Mouse (Mus musculus): ENCODE data around the gene Parvb. TPM values are rescaled to one million over a fixed set of nuclear protein-coding genes. Genes with fewer than 3 reads are reported as not detected.

Parvb gene
- total and polyA plus RNA-seq, 2 experiments from 2014 or later, result 10.8 to 26.1 TPM

DNA sequence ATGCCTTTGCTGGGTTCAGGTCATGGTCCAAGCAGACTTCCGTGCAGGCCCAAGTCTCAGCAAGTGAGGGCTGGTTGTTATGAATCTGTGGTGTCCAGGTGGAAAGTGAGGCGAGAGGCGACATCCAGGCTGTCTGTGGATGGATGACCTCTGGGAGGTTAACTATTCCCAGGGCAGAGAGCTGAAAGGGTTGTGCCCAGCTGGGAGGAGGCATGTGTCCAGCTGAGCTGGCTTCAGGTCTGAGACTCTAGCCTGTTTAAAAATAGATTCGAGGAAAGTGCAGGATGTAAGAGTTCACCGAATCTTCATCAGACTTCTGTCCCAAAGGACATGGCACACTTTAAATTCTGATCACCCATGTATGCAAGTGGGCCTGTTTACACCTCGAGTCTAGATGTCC, 38.6 kb downstream of the Parvb start:
- DNase-seq (ENCODE audit: low spot score), result no peak
- WGBS, result 43% methylated on average over 6 of the region's 6 CpGs
- H3K27ac ChIP-seq (ENCODE audit: low read depth), result 0 out of 2 replicates have a peak overlapping the region, but pooled peaks have one; percentile 2
- H3K4me2 ChIP-seq (ENCODE audit: low read depth, low read length), result no peak overlapping the region
- peaks cover 24% of the 10 kb centered on the region for H3K4me1 ChIP-seq (ENCODE audit: control insufficient read depth, insufficient read depth)
- H3K27me3 ChIP-seq (ENCODE audit: control insufficient read depth, insufficient read depth, low read length), result no peaks in the 10 kb centered on the region
- TF ChIP-seq EP300 (IDR thresholded peaks at IDR 0.05; ENCODE audit: low read depth) (no peak), CTCF (IDR thresholded peaks at IDR 0.05; ENCODE audit: low read depth) (no peak)
- no peaks in the 10 kb centered on the region for H3K9me3 ChIP-seq (replicated peaks; ENCODE audit: control insufficient read depth, low read length)
- ATAC-seq (ENCODE audit: insufficient read depth, low read depth), result peak; percentile 18; the same call in 1 of the 2 replicates
- no peak overlapping the region for H3K9ac ChIP-seq (replicated peaks; ENCODE audit: low read depth, low read length)
- peaks cover 29% of the 10 kb centered on the region for H3K36me3 ChIP-seq (replicated peaks; ENCODE audit: control insufficient read depth, insufficient read depth, low read length)
- no peak overlapping the region for H3K4me3 ChIP-seq (ENCODE audit: low read depth, low read length)

DNA sequence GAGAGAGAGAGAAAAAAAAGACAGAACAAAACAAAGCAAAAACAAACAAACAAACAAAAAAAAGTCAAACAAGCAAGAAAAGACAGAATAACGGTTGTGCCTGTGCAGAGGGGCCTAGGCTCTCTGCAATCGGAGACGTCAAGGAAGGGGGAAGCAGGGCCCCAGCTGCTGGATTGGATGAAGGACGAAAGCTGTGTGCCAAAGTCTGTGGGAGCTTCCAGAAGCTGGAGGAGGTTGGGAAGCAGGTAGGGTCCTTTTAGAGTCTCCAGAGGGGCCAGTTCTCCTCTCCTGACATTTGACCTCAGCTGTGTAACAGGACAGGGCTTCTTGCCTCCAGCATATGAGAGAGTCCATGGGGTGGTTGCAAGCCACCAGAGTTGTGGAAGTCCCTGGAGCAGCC, 44.2 kb downstream of the Parvb start:
- no peak overlapping the region for H3K4me3 ChIP-seq (ENCODE audit: low read depth, low read length)
- H3K9ac ChIP-seq (replicated peaks; ENCODE audit: low read depth, low read length), result no peak overlapping the region
- TF ChIP-seq CTCF (IDR thresholded peaks at IDR 0.05; ENCODE audit: low read depth) (no peak), EP300 (IDR thresholded peaks at IDR 0.05; ENCODE audit: low read depth) (no peak)
- ATAC-seq (ENCODE audit: insufficient read depth, low read depth) (no peak), DNase-seq (ENCODE audit: low spot score) (no peak)
- no peak overlapping the region for H3K27ac ChIP-seq (ENCODE audit: low read depth)
- no peaks in the 10 kb centered on the region for H3K27me3 ChIP-seq (ENCODE audit: control insufficient read depth, insufficient read depth, low read length)
- no peaks in the 10 kb centered on the region for H3K9me3 ChIP-seq (replicated peaks; ENCODE audit: control insufficient read depth, low read length)
- H3K4me1 ChIP-seq (ENCODE audit: control insufficient read depth, insufficient read depth), result 0 out of 2 replicates have a peak, but pooled peaks cover under 1% of the 10 kb centered on the region
- H3K36me3 ChIP-seq (replicated peaks; ENCODE audit: control insufficient read depth, insufficient read depth, low read length), result peaks cover 49% of the 10 kb centered on the region
- WGBS, result 79% methylated on average over 4 of the region's 4 CpGs
- no peak overlapping the region for H3K4me2 ChIP-seq (ENCODE audit: low read depth, low read length)

DNA sequence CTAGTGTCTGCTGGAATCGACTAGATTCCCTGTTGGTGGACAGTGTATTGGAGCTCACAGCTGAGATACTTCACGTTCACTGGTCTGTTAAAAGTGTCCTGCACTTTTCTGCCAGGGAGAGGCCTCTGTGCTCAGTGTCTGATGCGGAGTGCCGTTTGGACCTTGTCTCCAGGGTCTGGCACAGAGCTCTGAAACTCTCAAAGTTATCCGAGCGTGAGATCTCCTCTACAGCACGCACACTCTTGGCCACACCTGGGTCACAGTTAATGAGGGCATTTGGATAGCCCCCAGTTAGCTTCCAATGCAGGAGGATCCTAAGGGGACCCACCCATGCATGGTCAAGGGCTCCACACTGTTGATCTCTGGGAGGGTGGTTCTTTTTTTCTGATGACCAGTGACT, 46.2 kb downstream of the Parvb start:
- peaks cover 53% of the 10 kb centered on the region for H3K36me3 ChIP-seq (replicated peaks; ENCODE audit: control insufficient read depth, insufficient read depth, low read length)
- no peak overlapping the region for H3K9ac ChIP-seq (replicated peaks; ENCODE audit: low read depth, low read length)
- no peaks in the 10 kb centered on the region for H3K27me3 ChIP-seq (ENCODE audit: control insufficient read depth, insufficient read depth, low read length)
- H3K4me2 ChIP-seq (ENCODE audit: low read depth, low read length), result no peak overlapping the region
- no peak for ATAC-seq (ENCODE audit: insufficient read depth, low read depth)
- H3K9me3 ChIP-seq (replicated peaks; ENCODE audit: control insufficient read depth, low read length), result no peaks in the 10 kb centered on the region
- 83% methylated on average over 7 of the region's 7 CpGs for WGBS
- H3K4me3 ChIP-seq (ENCODE audit: low read depth, low read length), result no peak overlapping the region
- no peaks in the 10 kb centered on the region for H3K4me1 ChIP-seq (ENCODE audit: control insufficient read depth, insufficient read depth)
- TF ChIP-seq EP300 (IDR thresholded peaks at IDR 0.05; ENCODE audit: low read depth) (no peak), CTCF (IDR thresholded peaks at IDR 0.05; ENCODE audit: low read depth) (no peak)
- no peak for DNase-seq (ENCODE audit: low spot score)
- no peak overlapping the region for H3K27ac ChIP-seq (ENCODE audit: low read depth)

DNA sequence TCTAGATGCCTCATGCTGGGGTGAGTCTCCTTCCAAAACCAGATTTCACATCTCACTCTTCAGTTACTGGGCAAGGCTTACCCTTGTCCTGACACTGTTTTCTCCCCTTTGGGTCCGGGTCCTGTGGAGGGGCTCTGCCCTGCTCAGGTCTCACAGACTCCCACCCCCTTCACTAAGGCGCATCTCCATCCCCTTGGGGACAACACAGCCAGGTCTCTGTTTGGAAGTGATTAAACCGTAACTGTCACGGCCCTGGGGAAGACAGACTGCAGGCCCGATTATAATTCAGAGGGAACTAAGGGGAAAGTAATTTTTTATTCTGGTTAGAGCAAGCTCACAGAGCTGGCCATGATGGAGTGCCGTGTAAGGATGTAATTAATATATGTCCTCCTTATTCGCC, 46.8 kb downstream of the Parvb start:
- H3K4me3 ChIP-seq (ENCODE audit: low read depth, low read length), result no peak overlapping the region
- H3K4me1 ChIP-seq (ENCODE audit: control insufficient read depth, insufficient read depth), result no peaks in the 10 kb centered on the region
- peaks cover 54% of the 10 kb centered on the region for H3K36me3 ChIP-seq (replicated peaks; ENCODE audit: control insufficient read depth, insufficient read depth, low read length)
- no peak overlapping the region for H3K9ac ChIP-seq (replicated peaks; ENCODE audit: low read depth, low read length)
- no peaks in the 10 kb centered on the region for H3K9me3 ChIP-seq (replicated peaks; ENCODE audit: control insufficient read depth, low read length)
- no peak overlapping the region for H3K4me2 ChIP-seq (ENCODE audit: low read depth, low read length)
- no peak overlapping the region for H3K27ac ChIP-seq (ENCODE audit: low read depth)
- 83% methylated on average over 7 of the region's 7 CpGs for WGBS
- DNase-seq (ENCODE audit: low spot score) (no peak), ATAC-seq (ENCODE audit: insufficient read depth, low read depth) (no peak)
- TF ChIP-seq EP300 (IDR thresholded peaks at IDR 0.05; ENCODE audit: low read depth) (no peak), CTCF (IDR thresholded peaks at IDR 0.05; ENCODE audit: low read depth) (no peak)
- no peaks in the 10 kb centered on the region for H3K27me3 ChIP-seq (ENCODE audit: control insufficient read depth, insufficient read depth, low read length)

DNA sequence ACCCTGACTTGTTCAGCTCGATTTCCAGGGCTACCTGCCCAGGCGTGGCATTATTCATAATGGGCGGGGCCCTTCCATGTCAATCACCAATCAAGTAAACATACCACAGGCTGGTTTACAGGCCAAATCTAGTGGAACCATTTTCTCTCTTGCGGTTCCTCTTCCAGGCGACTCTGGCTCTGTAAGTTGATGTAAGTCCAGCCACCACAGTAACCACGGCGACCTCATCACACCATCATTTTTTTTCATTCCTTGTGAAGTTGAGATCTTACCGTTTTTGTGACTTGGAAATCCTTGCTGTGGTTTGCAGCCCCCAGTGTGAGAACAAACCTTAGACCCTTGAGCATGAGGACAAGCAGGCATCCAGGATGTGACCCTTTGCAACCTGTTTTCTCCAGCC, 48.5 kb downstream of the Parvb start:
- DNase-seq (ENCODE audit: low spot score), result no peak
- 85% methylated on average over 8 of the region's 8 CpGs for WGBS

DNA sequence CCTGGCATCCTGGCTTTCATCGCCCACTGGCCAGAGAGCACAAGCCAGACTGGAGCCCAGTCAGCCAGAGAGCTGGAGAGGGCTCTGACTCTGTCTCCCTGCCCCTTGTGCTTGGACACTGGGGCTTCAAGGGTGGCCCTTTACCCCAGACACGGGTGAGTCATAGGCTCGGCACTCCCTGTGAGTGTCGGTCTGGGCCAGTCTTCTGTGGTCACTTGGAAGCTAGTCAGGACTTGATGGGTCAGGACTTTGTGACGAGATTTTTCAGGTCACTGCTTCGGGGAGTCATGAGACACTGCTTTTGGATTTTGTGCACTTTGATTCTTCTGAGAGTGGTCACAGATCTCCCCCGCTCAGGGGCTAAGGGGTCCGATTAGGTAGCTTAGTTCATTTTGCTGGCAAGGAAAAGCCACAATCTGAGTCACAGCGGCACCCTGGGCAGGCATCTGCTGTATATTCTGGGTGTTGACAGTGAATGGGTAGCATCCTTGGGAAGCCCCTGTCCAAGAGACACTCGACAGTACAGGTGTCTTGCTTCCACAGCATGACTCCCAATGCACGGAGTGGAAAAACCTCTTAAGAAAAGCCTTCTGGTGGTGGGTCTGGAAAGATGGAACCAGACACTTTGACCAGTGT, 49.0 kb downstream of the Parvb start:
- TF ChIP-seq CTCF (IDR thresholded peaks at IDR 0.05; ENCODE audit: low read depth), result no peak
- TF ChIP-seq EP300 (IDR thresholded peaks at IDR 0.05; ENCODE audit: low read depth), result no peak

More for the DNA sequence above, 48.5 kb downstream of the Parvb start:
- Histone ChIP-seq H3K4me1 (ENCODE audit: control insufficient read depth, insufficient read depth) (no peaks in the 10 kb centered on the region), H3K27ac (ENCODE audit: low read depth) (no peak overlapping the region), H3K4me3 (ENCODE audit: low read depth, low read length) (no peak overlapping the region), H3K36me3 (replicated peaks; ENCODE audit: control insufficient read depth, insufficient read depth, low read length) (peaks cover 43% of the 10 kb centered on the region), H3K9ac (replicated peaks; ENCODE audit: low read depth, low read length) (no peak overlapping the region), H3K27me3 (ENCODE audit: control insufficient read depth, insufficient read depth, low read length) (no peaks in the 10 kb centered on the region), H3K4me2 (ENCODE audit: low read depth, low read length) (no peak overlapping the region), H3K9me3 (replicated peaks; ENCODE audit: control insufficient read depth, low read length) (no peaks in the 10 kb centered on the region)
- TF ChIP-seq EP300 (IDR thresholded peaks at IDR 0.05; ENCODE audit: low read depth) (no peak), CTCF (IDR thresholded peaks at IDR 0.05; ENCODE audit: low read depth) (no peak)
- ATAC-seq (ENCODE audit: insufficient read depth, low read depth), result no peak

More for the DNA sequence above, 49.0 kb downstream of the Parvb start:
- Histone ChIP-seq H3K4me3 (ENCODE audit: low read depth, low read length) (no peak overlapping the region), H3K9me3 (replicated peaks; ENCODE audit: control insufficient read depth, low read length) (no peaks in the 10 kb centered on the region), H3K27me3 (ENCODE audit: control insufficient read depth, insufficient read depth, low read length) (no peaks in the 10 kb centered on the region), H3K36me3 (replicated peaks; ENCODE audit: control insufficient read depth, insufficient read depth, low read length) (peaks cover 39% of the 10 kb centered on the region), H3K4me2 (ENCODE audit: low read depth, low read length) (no peak overlapping the region), H3K9ac (replicated peaks; ENCODE audit: low read depth, low read length) (no peak overlapping the region), H3K4me1 (ENCODE audit: control insufficient read depth, insufficient read depth) (no peaks in the 10 kb centered on the region), H3K27ac (ENCODE audit: low read depth) (no peak overlapping the region)
- no peak for ATAC-seq (ENCODE audit: insufficient read depth, low read depth)
- WGBS, result 70% methylated on average over 11 of the region's 11 CpGs
- no peak for DNase-seq (ENCODE audit: low spot score)

Data from heart, postnatal 0 days (tissue).